Mouse (Mus musculus): ENCODE results near the gene Trmt11. TPM values are rescaled to one million over a fixed set of nuclear protein-coding genes. Genes with fewer than 3 reads are reported as not detected.

Gene Trmt11
- 2.0 and 2.2 TPM in 2 replicates for polyA plus RNA-seq (2012)

DNA sequence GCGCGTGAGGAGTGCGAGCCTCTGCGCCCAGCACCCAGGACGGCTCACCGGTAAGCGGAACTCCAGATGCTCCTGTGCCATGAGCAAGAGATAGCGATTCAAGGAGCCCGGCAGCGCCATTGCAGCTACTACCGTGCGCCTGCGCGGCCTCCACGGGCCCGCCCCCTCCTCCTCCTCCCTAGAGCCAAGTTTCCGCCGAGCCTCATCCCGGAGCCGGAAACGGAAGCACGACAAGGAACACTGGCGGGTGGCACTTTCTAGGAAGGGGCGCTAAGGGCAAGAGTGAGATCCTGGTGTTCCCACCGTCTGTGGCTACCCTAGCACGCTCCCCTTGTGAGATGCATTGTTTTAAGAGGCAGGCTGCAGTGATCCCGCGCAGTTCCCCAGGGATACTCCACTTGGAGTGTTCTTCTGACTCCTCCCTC is at the start of gene Trmt11:
TSS of gene Trmt11 (minus strand) at position 208 of the 425 bp plus-strand sequence.
- TF ChIP-seq GATA1 (IDR thresholded peaks at IDR 0.05; ENCODE audit: low read length): no peak

DNA sequence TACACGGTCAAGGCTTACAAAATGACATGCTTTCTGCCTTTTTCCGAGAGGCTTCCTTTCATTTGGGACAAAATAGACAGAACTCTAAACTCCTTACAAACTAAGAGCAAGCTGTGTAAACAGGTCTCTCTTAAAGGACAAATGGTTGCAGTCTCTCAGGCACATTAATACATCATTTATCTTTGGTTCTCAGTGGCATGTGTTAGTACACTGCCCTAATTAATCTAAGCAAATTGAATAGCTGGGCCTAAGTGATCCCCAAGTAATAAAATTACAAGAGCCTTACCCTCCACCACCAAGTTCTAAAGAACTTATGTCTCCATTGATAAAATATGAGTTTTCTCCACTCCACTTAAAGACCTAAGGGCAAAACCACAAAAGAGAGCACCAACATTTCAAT is 47.1 kb upstream of the Trmt11 start:
- no peak for TF ChIP-seq GATA1 (IDR thresholded peaks at IDR 0.05; ENCODE audit: low read length)

- no peak for TF ChIP-seq GATA1 (IDR thresholded peaks at IDR 0.05; ENCODE audit: low read length)
Observed at GRCm38 (mm10) chr10:30638216-30638615, 37.7 kb upstream of the Trmt11 start.

DNA sequence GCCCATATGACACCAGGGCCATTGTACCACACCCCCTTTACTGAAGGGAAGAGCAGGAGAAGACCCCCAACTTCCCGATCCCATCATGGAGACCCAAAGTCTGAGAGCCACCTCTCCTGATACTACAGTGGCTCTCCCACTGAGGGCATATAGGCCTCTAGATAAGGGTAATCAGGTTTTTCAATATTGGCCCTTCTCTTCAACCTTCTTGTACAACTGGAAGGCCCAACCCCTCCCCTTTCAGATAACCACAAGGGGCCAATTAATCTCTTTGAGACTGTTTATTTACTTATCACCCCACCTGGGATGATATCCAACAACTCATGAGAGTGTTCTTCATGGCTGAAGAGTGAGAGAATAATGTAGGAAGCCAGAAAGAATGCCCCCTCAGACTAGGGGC is 32.2 kb upstream of the Trmt11 start:
- no peak for TF ChIP-seq GATA1 (IDR thresholded peaks at IDR 0.05; ENCODE audit: low read length)

GRCm38 (mm10) chr10:30629977-30630376 is 29.4 kb upstream of the Trmt11 start:
- no peak for TF ChIP-seq GATA1 (IDR thresholded peaks at IDR 0.05; ENCODE audit: low read length)

GRCm38 (mm10) chr10:30629513-30629912 is 29.0 kb upstream of the Trmt11 start, which contains the start of gene Hint3:
TSS of gene Hint3 (minus strand) at chr10:30629632.
- TF ChIP-seq GATA1 (IDR thresholded peaks at IDR 0.05; ENCODE audit: low read length): no peak

DNA sequence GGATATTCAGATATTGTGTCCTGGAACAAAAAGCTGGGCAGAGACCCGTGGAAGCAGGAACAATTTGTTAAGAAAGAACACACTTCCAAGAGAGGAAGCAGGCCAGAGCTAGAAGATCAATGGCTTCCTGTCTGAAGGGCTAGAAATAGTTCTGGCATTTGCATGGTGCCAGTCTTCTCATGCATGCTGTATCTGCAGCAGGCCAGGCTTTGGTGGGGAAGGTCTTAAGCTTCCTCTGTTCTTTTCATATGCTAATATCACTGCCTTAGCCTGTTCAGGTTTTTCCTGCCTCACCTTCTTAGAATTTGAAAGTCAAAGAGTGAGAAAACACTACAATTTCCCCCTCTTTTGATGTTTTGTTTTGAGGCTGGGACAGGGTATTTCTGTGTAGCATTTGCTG is 27.0 kb upstream of the Trmt11 start:
- TF ChIP-seq GATA1 (IDR thresholded peaks at IDR 0.05; ENCODE audit: low read length): no peak

GRCm38 (mm10) chr10:30624161-30625019 is 23.8 kb upstream of the Trmt11 start:
- TF ChIP-seq GATA1 (IDR thresholded peaks at IDR 0.05; ENCODE audit: low read length): no peak

- TF ChIP-seq GATA1 (IDR thresholded peaks at IDR 0.05; ENCODE audit: low read length): no peak
Observed at GRCm38 (mm10) chr10:30622928-30623327, 22.4 kb upstream of the Trmt11 start.

- no peak for TF ChIP-seq GATA1 (IDR thresholded peaks at IDR 0.05; ENCODE audit: low read length)
Observed at GRCm38 (mm10) chr10:30618918-30619210, 18.3 kb upstream of the Trmt11 start.

GRCm38 (mm10) chr10:30618091-30618917 is 17.8 kb upstream of the Trmt11 start:
- TF ChIP-seq GATA1 (IDR thresholded peaks at IDR 0.05; ENCODE audit: low read length): no peak

DNA sequence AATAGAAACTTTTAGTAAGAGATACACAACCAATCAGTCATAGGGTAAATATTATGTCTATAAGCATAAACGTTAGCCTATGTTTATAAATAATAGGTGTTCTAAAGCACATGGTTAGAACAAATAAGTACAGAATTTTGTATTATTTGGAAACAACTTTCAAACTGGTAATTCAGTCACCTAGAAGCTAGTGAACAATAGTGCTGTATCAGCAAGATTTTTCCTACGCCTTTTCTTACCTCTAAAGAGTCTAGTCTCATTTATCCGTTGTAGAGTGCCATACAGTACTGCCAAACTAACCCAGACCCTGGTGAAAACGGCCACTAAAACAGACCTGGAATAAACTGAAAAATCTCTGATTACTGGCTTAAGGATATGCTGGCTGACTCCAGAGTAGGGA is 12.5 kb upstream of the Trmt11 start:
- no peak for TF ChIP-seq GATA1 (IDR thresholded peaks at IDR 0.05; ENCODE audit: low read length)

DNA sequence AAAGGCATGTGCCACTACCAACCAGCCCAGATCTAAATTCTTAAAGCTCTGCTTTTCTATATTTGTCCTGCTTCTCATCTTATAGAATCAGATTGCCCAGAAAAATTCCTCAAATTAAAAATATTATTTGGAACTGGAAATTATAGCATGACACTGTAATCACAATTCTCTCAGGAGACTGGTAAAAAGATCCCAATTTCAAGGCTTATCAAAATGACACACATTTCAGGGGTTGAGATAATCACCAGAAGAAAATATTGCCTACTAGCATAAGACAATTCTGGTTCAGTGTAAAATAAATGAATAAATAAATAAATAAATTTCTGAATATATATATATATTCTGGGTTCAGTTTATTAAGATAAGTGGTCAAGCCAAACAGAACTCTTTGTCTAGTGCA is 9.1 kb upstream of the Trmt11 start:
- no peak for TF ChIP-seq GATA1 (IDR thresholded peaks at IDR 0.05; ENCODE audit: low read length)

DNA sequence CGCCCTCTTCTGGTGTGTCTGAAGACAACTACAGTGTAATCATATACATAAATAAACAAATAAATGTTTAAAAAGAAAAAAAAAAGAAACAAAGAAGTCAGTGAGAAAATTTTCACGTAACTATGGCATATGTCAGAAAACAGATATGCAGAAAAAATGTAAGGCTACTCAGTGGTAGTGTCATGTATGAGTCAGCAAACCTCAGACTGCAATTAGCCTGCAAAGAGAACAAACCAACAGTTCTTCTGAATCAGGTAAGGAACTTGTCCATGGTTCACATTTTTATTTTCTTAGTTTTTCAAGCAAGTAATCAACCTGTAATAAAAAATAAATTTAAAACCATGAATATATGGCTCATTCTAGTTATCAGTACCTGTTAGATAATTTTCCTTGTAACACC is 7.6 kb upstream of the Trmt11 start:
- TF ChIP-seq GATA1 (IDR thresholded peaks at IDR 0.05; ENCODE audit: low read length): no peak

GRCm38 (mm10) chr10:30600094-30600534 is 435 bp downstream of the Trmt11 start:
- no peak for TF ChIP-seq GATA1 (IDR thresholded peaks at IDR 0.05; ENCODE audit: low read length)

DNA sequence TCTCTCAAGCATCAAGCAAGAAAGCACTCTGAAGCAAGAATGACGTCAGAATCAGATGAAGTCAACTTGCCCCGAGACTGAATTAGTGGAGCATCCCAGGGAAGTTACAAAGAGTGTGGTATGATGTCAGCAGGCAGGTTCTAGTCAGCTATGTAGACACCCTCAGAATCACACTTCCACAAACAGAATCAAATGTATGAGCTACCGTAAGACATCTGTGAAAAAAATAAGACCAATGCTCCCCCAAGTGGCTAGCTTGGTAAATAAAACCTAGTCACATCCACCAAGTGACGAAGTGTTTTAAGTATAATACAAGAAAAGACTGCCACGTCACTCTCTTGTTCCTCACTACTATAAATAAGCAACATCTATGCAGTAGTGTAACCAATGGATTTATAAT is 13.5 kb downstream of the Trmt11 start:
- TF ChIP-seq GATA1 (IDR thresholded peaks at IDR 0.05; ENCODE audit: low read length): no peak

Data from G1E-ER4 (cell line).